Mouse (Mus musculus) limb, embryonic 12.5 days (tissue): ENCODE measurements at regions not wholly inside any gene's neighbourhood (a gene's known extent, or its start where the extent isn't known, plus 50 kb on each side); places are given as distances from the start of the nearest gene placed in this dataset.

Experiments
- ATAC-seq: fragments of 200-750 bp; cut with Nextera tagmentation; 2 replicates; pipeline ENCODE4 v1.8.0; 2017; ENCODE audit warnings: low read depth, moderate TSS enrichment; ENCODE audit not compliant: insufficient number of reproducible peaks, insufficient read depth, low FRiP score, low TSS enrichment
- H3K27ac ChIP-seq: fragments of 300-500 bp; sonication (generic); 2 replicates; pipeline ENCODE4 v1.5.1; 2016; ENCODE audit warnings: mild to moderate bottlenecking, moderate library complexity
- H3K27me3 ChIP-seq: fragments of 300-500 bp; sonication (generic); 2 replicates; pipeline ENCODE4 v1.6.1; 2016; ENCODE audit warnings: mild to moderate bottlenecking, moderate library complexity
- H3K36me3 ChIP-seq: fragments of 300-500 bp; sonication (generic); 2 replicates; pipeline ENCODE4 v1.6.1; 2016; ENCODE audit warnings: mild to moderate bottlenecking, moderate library complexity
- H3K4me1 ChIP-seq: fragments of 300-500 bp; sonication (generic); replicated peaks from 2 replicates; pipeline ENCODE4 v1.6.1; 2016
- H3K4me2 ChIP-seq: fragments of 300-500 bp; sonication (generic); 2 replicates; pipeline ENCODE4 v1.6.1; 2016; ENCODE audit warnings: mild to moderate bottlenecking, moderate library complexity
- H3K4me3 ChIP-seq: fragments of 300-500 bp; sonication (generic); replicated peaks from 2 replicates; pipeline ENCODE4 v1.5.1; 2016; ENCODE audit warnings: mild to moderate bottlenecking
- H3K9ac ChIP-seq: fragments of 300-500 bp; sonication (generic); replicated peaks from 2 replicates; pipeline ENCODE4 v1.6.1; 2016; ENCODE audit warnings: mild to moderate bottlenecking, moderate library complexity
- H3K9me3 ChIP-seq: fragments of 300-500 bp; sonication (generic); 2 replicates; pipeline ENCODE4 v1.6.1; 2016; ENCODE audit warnings: mild to moderate bottlenecking, moderate library complexity
- WGBS: fragments of 180-500 bp; shearing (Covaris S2); methylation state at CpG from one replicate; pipeline ENCODE4 v1.1.7; 2016; 5-methylcytosine and 5-hydroxymethylcytosine counted together

DNA sequence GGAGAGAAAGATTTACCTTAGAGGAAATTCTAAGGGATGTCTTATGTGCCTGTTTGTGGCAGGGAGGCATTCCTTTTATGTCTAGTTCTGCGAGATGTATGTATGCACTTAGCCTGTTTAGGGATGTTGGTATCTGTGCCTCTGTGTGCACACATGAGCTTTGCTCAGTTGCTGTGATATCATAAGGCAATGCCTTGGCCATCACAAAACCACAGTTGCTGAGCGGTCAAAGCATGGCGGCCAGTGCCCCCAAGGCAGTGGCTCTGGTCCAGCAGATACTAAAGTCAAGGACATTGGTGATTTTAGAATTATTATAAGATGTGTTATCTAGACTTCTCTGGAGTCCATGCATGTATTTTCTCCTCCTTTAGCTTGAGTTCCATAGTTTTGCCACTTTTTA is 119.5 kb downstream of the Ube2e3 start:
- Histone ChIP-seq H3K27me3 (no peaks in the 10 kb centered on the region), H3K9me3 (no peaks in the 10 kb centered on the region), H3K4me1 (no peaks in the 10 kb centered on the region), H3K36me3 (no peaks in the 10 kb centered on the region), H3K9ac (no peak overlapping the region), H3K27ac (no peak overlapping the region), H3K4me3 (no peak overlapping the region), H3K4me2 (no peak overlapping the region)
- no peak for ATAC-seq
- 96% methylated on average over 3 of the region's 3 CpGs for WGBS

DNA sequence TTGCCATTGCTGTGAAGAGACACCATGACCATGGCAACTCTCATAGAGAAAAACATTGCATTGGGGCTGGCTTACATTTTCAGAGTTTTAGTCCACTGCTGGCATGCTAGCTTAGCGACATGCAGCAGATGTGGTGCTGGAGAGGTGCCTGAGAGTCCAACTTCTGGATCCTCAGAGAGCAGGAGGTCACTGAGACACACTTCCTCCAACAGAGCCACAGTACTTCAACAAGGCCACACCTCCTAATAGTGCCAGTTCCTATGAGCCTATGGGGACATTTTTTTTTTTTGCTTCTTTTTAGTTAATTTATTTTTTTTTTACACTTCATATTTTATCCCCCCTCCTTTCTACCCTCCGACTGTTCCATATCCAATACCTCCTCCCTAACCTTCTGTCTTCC is 120.3 kb downstream of the Ube2e3 start:
- H3K27me3 ChIP-seq = no peaks in the 10 kb centered on the region
- ATAC-seq = no peak
- H3K9me3 ChIP-seq = no peaks in the 10 kb centered on the region
- H3K9ac ChIP-seq = no peak overlapping the region
- H3K4me2 ChIP-seq = no peak overlapping the region
- no peaks in the 10 kb centered on the region for H3K4me1 ChIP-seq
- no peak overlapping the region for H3K27ac ChIP-seq
- no peaks in the 10 kb centered on the region for H3K36me3 ChIP-seq
- WGBS = 88% methylated on average over 2 of the region's 2 CpGs
- H3K4me3 ChIP-seq = no peak overlapping the region

- no peak overlapping the region for H3K9ac ChIP-seq
- no peak overlapping the region for H3K27ac ChIP-seq
- no peak overlapping the region for H3K4me3 ChIP-seq
- H3K27me3 ChIP-seq = no peaks in the 10 kb centered on the region
- 82% methylated on average over 3 of the region's 3 CpGs for WGBS
- no peaks in the 10 kb centered on the region for H3K9me3 ChIP-seq
- ATAC-seq = no peak
- H3K4me1 ChIP-seq = no peaks in the 10 kb centered on the region
- H3K36me3 ChIP-seq = no peaks in the 10 kb centered on the region
- no peak overlapping the region for H3K4me2 ChIP-seq
These were observed 127.1 kb downstream of the Ube2e3 start for GRCm38 (mm10) chr2:78994800-78995555.

DNA sequence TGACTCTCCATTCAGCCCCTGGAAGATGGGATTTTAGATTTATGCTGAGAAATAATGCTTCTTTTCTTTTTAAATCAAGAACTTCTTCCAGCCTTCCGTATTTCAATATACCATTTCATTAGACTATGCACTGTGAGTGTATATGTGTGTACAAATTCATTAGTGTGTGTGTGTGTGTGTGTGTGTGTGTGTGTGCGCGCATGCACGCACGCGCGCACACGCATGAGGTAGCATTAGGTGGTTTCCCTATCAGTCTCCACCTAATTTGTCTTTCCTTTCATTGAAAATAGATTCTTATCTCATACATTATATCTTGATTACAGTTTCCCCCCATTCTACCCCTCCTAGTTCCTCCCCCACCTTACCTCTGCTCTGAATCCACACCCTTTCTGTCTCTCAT is 130.7 kb downstream of the Ube2e3 start:
- Histone ChIP-seq H3K4me2 (no peak overlapping the region), H3K9ac (no peak overlapping the region), H3K36me3 (no peaks in the 10 kb centered on the region), H3K4me3 (no peak overlapping the region), H3K27ac (no peak overlapping the region), H3K4me1 (no peaks in the 10 kb centered on the region), H3K9me3 (no peaks in the 10 kb centered on the region), H3K27me3 (no peaks in the 10 kb centered on the region)
- ATAC-seq = no peak
- 97% methylated on average over 8 of the region's 8 CpGs for WGBS

DNA sequence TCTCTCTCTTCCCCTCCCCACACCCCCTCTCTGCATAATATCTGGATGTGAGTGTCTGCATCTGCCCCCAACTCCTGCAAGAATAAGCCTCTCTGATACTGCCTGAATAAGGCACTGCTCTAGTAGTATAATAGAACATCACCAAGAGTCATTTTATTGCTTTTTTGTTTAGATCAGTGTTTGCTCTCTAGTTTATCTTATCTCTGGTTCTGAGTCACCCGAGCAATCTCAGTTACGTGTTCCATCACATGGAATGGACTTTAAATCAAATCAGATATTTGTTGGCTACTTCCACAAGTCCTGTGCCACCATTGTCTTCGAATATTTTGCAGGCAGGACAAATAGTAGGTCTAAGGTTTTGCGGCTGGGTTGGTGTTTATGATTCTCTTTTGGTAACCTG is 131.5 kb downstream of the Ube2e3 start:
- no peak overlapping the region for H3K4me2 ChIP-seq
- 83% methylated on average over 4 of the region's 4 CpGs for WGBS
- H3K27me3 ChIP-seq = no peaks in the 10 kb centered on the region
- H3K4me3 ChIP-seq = no peak overlapping the region
- no peaks in the 10 kb centered on the region for H3K36me3 ChIP-seq
- H3K9me3 ChIP-seq = no peaks in the 10 kb centered on the region
- H3K9ac ChIP-seq = no peak overlapping the region
- H3K27ac ChIP-seq = no peak overlapping the region
- peaks cover 3% of the 10 kb centered on the region for H3K4me1 ChIP-seq
- ATAC-seq = no peak

DNA sequence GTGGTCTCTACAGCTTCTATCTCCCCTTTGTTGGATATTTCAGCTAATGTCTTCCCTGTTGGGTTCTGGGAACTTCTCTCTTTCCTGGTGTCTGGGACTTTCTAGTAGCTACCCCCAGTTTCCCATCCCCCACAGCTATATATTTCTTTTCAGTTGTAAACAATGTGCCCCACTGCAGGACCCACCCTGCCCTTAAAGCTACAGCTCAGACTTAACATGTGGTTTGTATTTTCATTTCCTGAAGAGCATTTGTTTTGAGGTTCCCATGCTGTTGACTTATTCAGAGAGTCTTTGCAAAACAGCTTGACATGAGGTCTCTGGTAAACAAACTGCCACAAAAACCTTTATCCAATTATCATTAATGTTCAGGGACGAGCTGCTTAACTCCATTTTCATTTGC is 136.9 kb downstream of the Ube2e3 start:
- H3K27ac ChIP-seq = no peak overlapping the region

GRCm38 (mm10) chr2:79008642-79009041 is 140.7 kb downstream of the Ube2e3 start:
- H3K4me1 ChIP-seq = peaks cover 13% of the 10 kb centered on the region
- H3K4me3 ChIP-seq = no peak overlapping the region
- 77% methylated on average over 3 of the region's 3 CpGs for WGBS
- no peaks in the 10 kb centered on the region for H3K27me3 ChIP-seq
- H3K9me3 ChIP-seq = no peaks in the 10 kb centered on the region
- H3K9ac ChIP-seq = no peak overlapping the region
- no peak overlapping the region for H3K4me2 ChIP-seq
- no peak overlapping the region for H3K27ac ChIP-seq
- H3K36me3 ChIP-seq = no peaks in the 10 kb centered on the region
- no peak for ATAC-seq

More for the DNA sequence above, 136.9 kb downstream of the Ube2e3 start:
- no peaks in the 10 kb centered on the region for H3K36me3 ChIP-seq
- no peak overlapping the region for H3K9ac ChIP-seq
- H3K27me3 ChIP-seq = no peaks in the 10 kb centered on the region
- H3K4me1 ChIP-seq = peaks cover 9% of the 10 kb centered on the region
- no peak for ATAC-seq
- no peaks in the 10 kb centered on the region for H3K9me3 ChIP-seq
- H3K4me3 ChIP-seq = no peak overlapping the region
- no peak overlapping the region for H3K4me2 ChIP-seq
- 28% methylated on average over 1 of the region's 1 CpGs for WGBS

GRCm38 (mm10) chr2:79009791-79010190 is 141.9 kb downstream of the Ube2e3 start:
- no peaks in the 10 kb centered on the region for H3K9me3 ChIP-seq
- H3K9ac ChIP-seq = no peak overlapping the region
- no peak overlapping the region for H3K4me3 ChIP-seq
- H3K4me2 ChIP-seq = no peak overlapping the region
- no peaks in the 10 kb centered on the region for H3K36me3 ChIP-seq
- H3K4me1 ChIP-seq = peaks cover 6% of the 10 kb centered on the region
- H3K27me3 ChIP-seq = no peaks in the 10 kb centered on the region
- no peak for ATAC-seq
- 49% methylated on average over 2 of the region's 2 CpGs for WGBS
- H3K27ac ChIP-seq = no peak overlapping the region

- WGBS = 51% methylated on average over 2 of the region's 2 CpGs
- no peak overlapping the region for H3K4me2 ChIP-seq
- peaks cover 4% of the 10 kb centered on the region; the same call in 1 of the 2 replicates for H3K4me1 ChIP-seq
- ATAC-seq = no peak
- H3K27ac ChIP-seq = no peak overlapping the region
- no peak overlapping the region for H3K4me3 ChIP-seq
- H3K36me3 ChIP-seq = no peaks in the 10 kb centered on the region
- H3K9ac ChIP-seq = no peak overlapping the region
- no peaks in the 10 kb centered on the region for H3K27me3 ChIP-seq
- no peaks in the 10 kb centered on the region for H3K9me3 ChIP-seq
These were observed 142.3 kb downstream of the Ube2e3 start for GRCm38 (mm10) chr2:79010273-79010672.

GRCm38 (mm10) chr2:79018732-79019423 is 151.0 kb downstream of the Ube2e3 start:
- no peak overlapping the region for H3K4me2 ChIP-seq
- no peaks in the 10 kb centered on the region for H3K27me3 ChIP-seq
- no peak for ATAC-seq
- H3K4me1 ChIP-seq = no peaks in the 10 kb centered on the region
- WGBS = 54% methylated on average over 4 of the region's 4 CpGs
- H3K9ac ChIP-seq = no peak overlapping the region
- H3K4me3 ChIP-seq = no peak overlapping the region
- no peaks in the 10 kb centered on the region for H3K9me3 ChIP-seq
- H3K36me3 ChIP-seq = no peaks in the 10 kb centered on the region
- H3K27ac ChIP-seq = no peak overlapping the region

DNA sequence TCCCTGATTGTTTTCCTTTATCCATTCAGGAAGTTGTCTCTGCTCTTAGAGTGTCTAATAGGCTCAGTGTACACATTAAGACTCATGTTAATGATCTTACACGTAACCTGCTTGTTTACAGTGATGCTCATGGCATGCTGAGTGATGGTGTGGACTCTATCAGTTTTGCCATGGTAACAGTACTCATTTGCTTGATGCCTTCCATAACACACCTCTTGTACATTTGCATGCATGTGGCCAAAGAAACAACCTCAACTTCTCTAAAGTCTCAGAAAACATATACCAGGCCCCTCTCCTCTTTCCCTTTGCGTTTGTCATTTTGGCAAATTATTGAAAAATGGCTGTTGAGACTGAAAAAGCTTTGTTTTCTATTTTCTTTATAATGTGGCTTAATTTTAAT is 155.0 kb downstream of the Ube2e3 start:
- Histone ChIP-seq H3K36me3 (no peaks in the 10 kb centered on the region), H3K27ac (no peak overlapping the region), H3K9ac (no peak overlapping the region), H3K4me3 (no peak overlapping the region), H3K9me3 (no peaks in the 10 kb centered on the region), H3K4me1 (0 out of 2 replicates have a peak, but pooled peaks cover 6% of the 10 kb centered on the region), H3K4me2 (no peak overlapping the region), H3K27me3 (no peaks in the 10 kb centered on the region)
- ATAC-seq = no peak
- 91% methylated on average over 2 of the region's 2 CpGs for WGBS
